Mouse (Mus musculus) megakaryocyte, embryonic 14.5 days (primary cell): Measurements from ENCODE around the gene Xylt1. TPM values are rescaled to one million over a fixed set of nuclear protein-coding genes. Genes with fewer than 3 reads are reported as not detected.

Source experiments
- H3K27me3 ChIP-seq: replicated peaks from 2 replicates; pipeline ENCODE3; 2012; ENCODE audit warnings: inconsistent platforms
- H3K36me3 ChIP-seq: replicated peaks from 2 replicates; pipeline ENCODE3; 2012; ENCODE audit warnings: low read length, inconsistent platforms, mixed read lengths
- H3K4me1 ChIP-seq: 2 replicates; pipeline ENCODE4 v1.6.1; 2012; ENCODE audit warnings: inconsistent platforms
- H3K4me3 ChIP-seq: replicated peaks from 2 replicates; pipeline ENCODE3; 2012; ENCODE audit warnings: moderate library complexity, mild to moderate bottlenecking, inconsistent platforms
- H3K9me3 ChIP-seq: 2 replicates; pipeline ENCODE4 v1.6.1; 2012; ENCODE audit warnings: inconsistent platforms
- FLI1 ChIP-seq: IDR thresholded peaks from 2 replicates; pipeline ENCODE4 v1.6.1; 2012; ENCODE audit warnings: low read length, inconsistent platforms, mixed read lengths
- GATA1 ChIP-seq: IDR thresholded peaks from 3 replicates; pipeline ENCODE4 v1.6.1; 2012; ENCODE audit warnings: mixed read lengths, low read length, inconsistent platforms, borderline replicate concordance
- polyA plus RNA-seq: library from polyadenylated mRNA; stranded (reverse); fragments of >175 nt; gene quantifications from 2 replicates; pipeline ENCODE4 v1.2.3, GENCODE M21; 2012; ENCODE audit warnings: low replicate concordance; ENCODE audit not compliant: insufficient read depth

The Xylt1 gene
- polyA plus RNA-seq, 1 experiment: 0.38 TPM

DNA sequence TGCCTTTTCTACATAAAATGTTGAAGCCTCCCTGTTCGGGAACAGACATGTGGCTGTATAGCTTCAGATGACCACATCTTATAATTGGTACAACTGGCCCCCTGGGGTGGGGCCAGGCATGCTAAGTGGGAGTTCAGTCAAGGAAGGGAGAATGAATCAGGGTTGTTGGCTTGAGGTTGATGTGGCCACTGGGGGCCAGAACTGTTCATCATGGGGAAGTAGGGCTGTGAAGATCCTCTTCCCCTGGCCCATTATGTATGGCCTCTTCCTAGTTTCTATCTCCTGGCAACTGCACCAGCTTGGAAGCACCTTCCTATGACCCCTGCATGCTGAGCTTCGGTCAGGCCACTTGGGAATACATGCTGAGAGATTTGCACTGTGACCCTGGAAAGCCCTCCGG, 145.8 kb downstream of the Xylt1 start:
- TF ChIP-seq FLI1: no peak
- no peak for TF ChIP-seq GATA1
- H3K4me3 ChIP-seq: no peak overlapping the region
- no peaks in the 10 kb centered on the region for H3K27me3 ChIP-seq
- H3K36me3 ChIP-seq: no peaks in the 10 kb centered on the region
- peaks cover 15% of the 10 kb centered on the region for H3K9me3 ChIP-seq
- no peaks in the 10 kb centered on the region for H3K4me1 ChIP-seq

- Histone ChIP-seq H3K27me3 (no peaks in the 10 kb centered on the region), H3K36me3 (no peaks in the 10 kb centered on the region), H3K4me3 (no peak overlapping the region), H3K9me3 (no peaks in the 10 kb centered on the region), H3K4me1 (no peaks in the 10 kb centered on the region)
- TF ChIP-seq GATA1 (no peak), FLI1 (no peak)
These were observed 149.2 kb downstream of the Xylt1 start for GRCm38 (mm10) chr7:117529787-117530655.

- H3K9me3 ChIP-seq: no peaks in the 10 kb centered on the region
- H3K4me3 ChIP-seq: no peak overlapping the region
- no peaks in the 10 kb centered on the region for H3K4me1 ChIP-seq
- no peak for TF ChIP-seq GATA1
- TF ChIP-seq FLI1: no peak
- H3K36me3 ChIP-seq: no peaks in the 10 kb centered on the region
- no peaks in the 10 kb centered on the region for H3K27me3 ChIP-seq
These were observed 151.9 kb downstream of the Xylt1 start for GRCm38 (mm10) chr7:117532651-117533050.

- H3K4me1 ChIP-seq: no peaks in the 10 kb centered on the region
- H3K9me3 ChIP-seq: no peaks in the 10 kb centered on the region
- no peak overlapping the region for H3K4me3 ChIP-seq
- TF ChIP-seq FLI1 (no peak), GATA1 (no peak)
- no peaks in the 10 kb centered on the region for H3K27me3 ChIP-seq
- no peaks in the 10 kb centered on the region for H3K36me3 ChIP-seq
These were observed 152.4 kb downstream of the Xylt1 start for GRCm38 (mm10) chr7:117533164-117533563.

DNA sequence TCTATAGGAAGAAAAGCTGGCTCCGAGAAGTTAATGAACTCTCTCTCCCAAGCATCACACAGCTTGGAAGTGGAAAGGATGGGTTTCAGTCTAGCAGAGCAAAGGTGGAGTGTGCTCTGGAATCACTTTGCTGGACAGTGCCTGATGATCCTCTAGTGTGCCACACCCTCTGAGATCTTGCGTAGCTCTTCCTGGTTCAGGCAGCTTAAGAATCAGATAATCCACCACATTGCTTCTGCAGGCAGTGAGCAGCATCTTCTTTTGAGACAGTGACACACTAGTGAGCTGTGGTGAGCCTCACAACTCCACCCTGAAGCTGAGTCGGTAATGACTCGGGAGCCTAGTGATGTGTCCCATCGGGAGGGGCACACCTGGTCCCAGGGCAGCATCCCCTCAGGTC, 159.2 kb downstream of the Xylt1 start:
- no peaks in the 10 kb centered on the region for H3K27me3 ChIP-seq
- TF ChIP-seq FLI1 (no peak), GATA1 (no peak)
- no peaks in the 10 kb centered on the region for H3K36me3 ChIP-seq
- H3K9me3 ChIP-seq: no peaks in the 10 kb centered on the region
- H3K4me1 ChIP-seq: no peaks in the 10 kb centered on the region
- no peak overlapping the region for H3K4me3 ChIP-seq

DNA sequence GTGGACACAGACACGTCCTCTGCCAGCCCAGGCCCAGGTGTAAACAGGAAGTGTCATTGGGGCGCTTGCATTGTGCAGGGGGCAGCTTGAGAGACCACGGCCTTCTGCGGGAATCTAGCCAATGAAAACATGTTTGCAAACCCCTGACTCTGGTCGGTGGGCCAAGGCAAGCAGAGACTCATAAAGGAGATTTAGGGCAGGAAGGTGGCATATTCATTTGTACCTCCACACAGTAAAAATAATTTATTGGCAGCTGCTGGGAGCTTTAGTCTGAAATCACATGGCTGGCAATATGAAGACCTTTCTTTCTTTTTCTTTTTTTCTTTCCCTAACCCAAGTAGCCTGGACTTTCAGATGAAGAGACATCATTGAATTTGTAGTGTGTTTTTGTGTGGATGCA, 159.6 kb downstream of the Xylt1 start:
- H3K4me1 ChIP-seq: no peaks in the 10 kb centered on the region
- H3K36me3 ChIP-seq: no peaks in the 10 kb centered on the region
- H3K27me3 ChIP-seq: no peaks in the 10 kb centered on the region
- no peaks in the 10 kb centered on the region for H3K9me3 ChIP-seq
- TF ChIP-seq GATA1 (no peak), FLI1 (no peak)
- H3K4me3 ChIP-seq: no peak overlapping the region

GRCm38 (mm10) chr7:117541056-117541455, 160.3 kb downstream of the Xylt1 start:
- Histone ChIP-seq H3K9me3 (no peaks in the 10 kb centered on the region), H3K27me3 (no peaks in the 10 kb centered on the region), H3K36me3 (no peaks in the 10 kb centered on the region), H3K4me1 (no peaks in the 10 kb centered on the region), H3K4me3 (no peak overlapping the region)
- TF ChIP-seq GATA1 (no peak), FLI1 (no peak)

GRCm38 (mm10) chr7:117541681-117542080, 160.9 kb downstream of the Xylt1 start:
- Histone ChIP-seq H3K4me1 (no peaks in the 10 kb centered on the region), H3K4me3 (no peak overlapping the region), H3K27me3 (no peaks in the 10 kb centered on the region), H3K9me3 (no peaks in the 10 kb centered on the region), H3K36me3 (no peaks in the 10 kb centered on the region)
- no peak for TF ChIP-seq FLI1
- TF ChIP-seq GATA1: no peak

DNA sequence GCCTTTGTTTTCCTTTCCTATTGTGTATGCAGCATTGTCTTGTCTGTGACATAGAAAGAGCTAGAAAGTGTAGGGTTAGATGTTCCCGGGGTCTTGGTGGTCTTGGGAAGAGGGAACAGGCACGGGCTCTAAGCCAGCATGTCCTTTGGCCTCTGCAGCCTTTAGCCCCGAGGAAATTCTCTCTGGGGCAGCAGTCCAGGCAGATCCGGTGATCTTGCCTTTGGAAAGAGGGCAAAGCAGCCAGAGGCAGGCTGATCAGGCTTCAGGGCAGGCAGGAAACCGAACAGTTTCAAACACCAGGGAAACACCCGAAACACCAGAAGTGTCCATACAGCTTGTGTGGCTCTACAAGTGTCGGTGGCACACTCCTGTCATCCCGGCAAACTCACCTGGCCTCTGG, 162.3 kb downstream of the Xylt1 start:
- no peaks in the 10 kb centered on the region for H3K9me3 ChIP-seq
- H3K27me3 ChIP-seq: no peaks in the 10 kb centered on the region
- H3K4me3 ChIP-seq: no peak overlapping the region
- H3K36me3 ChIP-seq: no peaks in the 10 kb centered on the region
- H3K4me1 ChIP-seq: no peaks in the 10 kb centered on the region
- TF ChIP-seq FLI1: no peak
- no peak for TF ChIP-seq GATA1

DNA sequence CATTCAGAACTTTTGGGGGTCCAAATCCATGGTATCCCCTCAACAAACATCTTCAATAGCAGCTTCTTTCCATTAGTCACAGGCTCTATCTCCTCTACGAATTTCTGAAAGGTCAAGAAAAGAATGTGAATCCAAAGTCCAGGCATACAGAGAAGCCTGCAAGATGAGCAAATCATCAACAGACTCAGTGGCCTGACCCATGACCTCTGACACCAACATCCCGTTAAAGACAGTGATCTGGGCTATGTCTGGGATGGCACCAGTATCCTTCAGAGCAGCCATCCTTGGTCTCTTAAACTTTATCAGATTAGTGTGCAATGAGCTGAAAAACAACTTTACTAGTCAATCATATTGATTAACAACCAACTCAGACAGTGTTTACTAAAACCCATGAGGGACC, 163.3 kb downstream of the Xylt1 start:
- Histone ChIP-seq H3K4me3 (no peak overlapping the region), H3K36me3 (no peaks in the 10 kb centered on the region), H3K4me1 (no peaks in the 10 kb centered on the region), H3K27me3 (no peaks in the 10 kb centered on the region), H3K9me3 (no peaks in the 10 kb centered on the region)
- TF ChIP-seq FLI1: no peak

DNA sequence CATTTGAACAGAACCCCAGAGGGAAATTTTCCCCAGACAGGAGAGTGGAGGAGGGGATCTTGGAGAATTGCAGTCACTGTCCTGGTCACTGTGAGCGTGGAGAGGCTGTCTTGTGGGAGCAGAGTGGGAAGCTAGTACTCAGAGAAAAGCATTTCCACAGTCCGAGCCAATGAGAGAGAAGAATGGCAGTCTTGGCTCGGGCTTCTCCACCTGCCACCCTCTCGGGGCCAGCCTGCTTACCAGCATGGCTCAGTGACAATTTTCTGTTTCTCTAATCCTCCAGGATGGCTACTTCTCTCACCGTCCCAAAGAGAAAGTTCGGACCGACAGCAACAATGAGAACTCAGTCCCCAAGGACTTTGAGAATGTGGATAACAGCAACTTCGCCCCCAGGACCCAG, 167.5 kb downstream of the Xylt1 start:
- Histone ChIP-seq H3K9me3 (no peaks in the 10 kb centered on the region), H3K4me3 (no peak overlapping the region), H3K36me3 (no peaks in the 10 kb centered on the region), H3K4me1 (peaks cover 8% of the 10 kb centered on the region), H3K27me3 (no peaks in the 10 kb centered on the region)
- TF ChIP-seq FLI1 (no peak), GATA1 (no peak)
